Mouse (Mus musculus) intestine, postnatal 0 days (tissue): Measurements from ENCODE around the gene Senp1. TPM values are rescaled to one million over a fixed set of nuclear protein-coding genes. Genes with fewer than 3 reads are reported as not detected.

ENCODE experiments used
- ATAC-seq: fragments of 200-750 bp; cut with Nextera tagmentation; 2 replicates; pipeline ENCODE4 v1.8.0; 2017; ENCODE audit warnings: mild to moderate bottlenecking, moderate TSS enrichment, moderate library complexity
- H3K27ac ChIP-seq: fragments of 300-500 bp; sonication (generic); 2 replicates; pipeline ENCODE4 v1.5.1; 2014; ENCODE audit warnings: mild to moderate bottlenecking, low read depth, low read length, moderate library complexity
- H3K27me3 ChIP-seq: fragments of 300-500 bp; sonication (generic); replicated peaks from 2 replicates; pipeline ENCODE4 v1.6.1; 2014; ENCODE audit warnings: low read length, mixed read lengths; ENCODE audit not compliant: control insufficient read depth, insufficient read depth
- H3K36me3 ChIP-seq: fragments of 300-500 bp; sonication (generic); 2 replicates; pipeline ENCODE4 v1.6.1; 2014; ENCODE audit warnings: mild to moderate bottlenecking, moderate library complexity; ENCODE audit not compliant: control insufficient read depth, insufficient read depth
- H3K4me1 ChIP-seq: fragments of 300-500 bp; sonication (generic); replicated peaks from 2 replicates; pipeline ENCODE4 v1.6.1; 2014; ENCODE audit warnings: antibody characterized with exemption, low read length, mixed read lengths; ENCODE audit not compliant: control insufficient read depth, insufficient read depth
- H3K4me2 ChIP-seq: fragments of 300-500 bp; sonication (generic); replicated peaks from 2 replicates; pipeline ENCODE4 v1.6.1; 2014; ENCODE audit warnings: low read depth, mild to moderate bottlenecking, moderate library complexity
- H3K4me3 ChIP-seq: fragments of 300-500 bp; sonication (generic); 2 replicates; pipeline ENCODE4 v1.5.1; 2014; ENCODE audit warnings: low read depth, low read length
- H3K9ac ChIP-seq: fragments of 300-500 bp; sonication (generic); 2 replicates; pipeline ENCODE4 v1.6.1; 2014; ENCODE audit warnings: mild to moderate bottlenecking, low read depth, low read length
- H3K9me3 ChIP-seq: fragments of 300-500 bp; sonication (generic); 2 replicates; pipeline ENCODE4 v1.6.1; 2016; ENCODE audit warnings: mixed run types; ENCODE audit not compliant: control insufficient read depth
- CTCF ChIP-seq: sonication (generic); IDR thresholded peaks from 2 replicates; pipeline ENCODE4 v1.5.1; 2016; ENCODE audit warnings: low read depth, mild to moderate bottlenecking, control low read depth, antibody characterized with exemption, moderate library complexity
- WGBS: fragments of 180-500 bp; shearing (Covaris S2); extraction: QIAGEN DNeasy Blood & Tissue Kit; methylation state at CpG from one replicate; pipeline ENCODE4 v1.1.7; 2014; 5-methylcytosine and 5-hydroxymethylcytosine counted together
- polyA plus RNA-seq: library from polyadenylated mRNA; unstranded; fragments of >200 nt; fragmentation: Nextera tagmentation; extraction: Ambion mirVana; gene quantifications from 2 replicates; pipeline ENCODE4 v1.2.1, GENCODE M21; 2015

Senp1 gene
- polyA plus RNA-seq, 1 experiment from 2014 or later = 7.3 TPM

DNA sequence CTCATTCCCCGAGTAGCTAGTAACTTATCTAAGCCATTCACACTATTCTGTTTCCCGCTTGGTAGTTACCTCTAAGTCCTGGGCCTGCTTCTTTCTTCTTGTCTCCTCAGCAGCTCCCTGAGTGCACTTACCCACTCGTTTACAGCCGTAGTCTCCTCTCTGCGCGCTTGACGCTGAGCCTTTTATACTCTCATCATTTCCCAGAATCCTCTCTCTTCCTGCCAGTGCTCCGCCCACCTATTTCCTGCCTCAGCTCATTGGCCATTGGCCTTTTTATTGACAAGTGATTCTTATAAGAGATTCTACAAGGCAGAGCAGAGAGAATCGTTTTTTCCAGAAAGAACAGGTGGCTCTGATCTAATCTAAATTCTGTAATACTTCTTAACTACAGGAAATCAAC is 5.0 kb upstream of the Senp1 start:
- no peaks in the 10 kb centered on the region for H3K36me3 ChIP-seq
- no peak for ATAC-seq
- H3K4me3 ChIP-seq = no peak overlapping the region
- WGBS = 87% methylated on average over 9 of the region's 9 CpGs
- no peaks in the 10 kb centered on the region for H3K9me3 ChIP-seq
- H3K4me1 ChIP-seq = no peaks in the 10 kb centered on the region
- TF ChIP-seq CTCF = no peak
- H3K4me2 ChIP-seq = no peak overlapping the region
- no peak overlapping the region for H3K9ac ChIP-seq
- no peak overlapping the region for H3K27ac ChIP-seq
- H3K27me3 ChIP-seq = no peaks in the 10 kb centered on the region

DNA sequence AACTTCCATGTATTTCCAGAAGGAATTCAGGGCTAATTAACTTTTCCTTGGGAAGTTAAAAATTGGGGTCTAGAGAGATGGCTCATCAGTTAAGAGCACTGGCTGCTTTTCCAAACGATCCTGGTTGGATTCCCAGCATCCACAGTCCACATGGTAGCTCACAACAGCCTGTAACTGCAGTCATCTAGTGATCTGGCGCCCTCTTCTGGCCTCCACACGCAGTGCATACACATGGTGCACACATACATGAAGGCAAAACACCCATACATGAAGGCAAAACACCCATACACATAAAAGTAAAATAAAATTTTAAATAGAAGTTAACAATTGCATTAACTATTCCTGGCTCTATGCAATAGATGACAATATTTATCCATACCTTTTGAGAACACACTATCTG is 3.4 kb upstream of the Senp1 start:
- H3K27ac ChIP-seq = no peak overlapping the region
- H3K9ac ChIP-seq = no peak overlapping the region
- ATAC-seq = no peak
- no peaks in the 10 kb centered on the region for H3K9me3 ChIP-seq
- H3K4me2 ChIP-seq = no peak overlapping the region
- peak; percentile 48 for TF ChIP-seq CTCF
- no peak overlapping the region for H3K4me3 ChIP-seq
- WGBS = 50% methylated on average over 3 of the region's 3 CpGs
- no peaks in the 10 kb centered on the region for H3K27me3 ChIP-seq
- no peaks in the 10 kb centered on the region for H3K36me3 ChIP-seq
- no peaks in the 10 kb centered on the region for H3K4me1 ChIP-seq

DNA sequence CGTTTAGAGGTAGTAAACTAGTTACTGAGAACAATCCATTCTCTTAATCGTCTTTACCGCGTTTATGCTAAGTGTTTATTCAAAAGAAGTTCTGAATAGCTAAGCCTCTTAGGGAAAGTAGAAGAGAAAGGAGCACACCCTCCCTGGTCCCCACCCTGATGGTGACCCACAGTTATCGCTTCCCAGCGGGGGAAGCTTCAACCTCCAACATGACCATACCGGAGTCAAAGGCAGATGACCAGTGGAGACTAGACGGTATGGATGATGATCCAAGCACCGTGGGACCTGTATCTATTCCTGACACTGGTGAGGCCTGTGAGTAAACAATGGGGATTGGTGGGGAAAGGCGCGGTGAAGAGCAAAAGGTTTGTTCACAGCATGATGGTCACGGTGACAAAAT is 1.4 kb upstream of the Senp1 start:
- ATAC-seq = no peak
- no peaks in the 10 kb centered on the region for H3K36me3 ChIP-seq
- H3K9me3 ChIP-seq = no peaks in the 10 kb centered on the region
- no peak overlapping the region for H3K27ac ChIP-seq
- no peak for TF ChIP-seq CTCF
- no peaks in the 10 kb centered on the region for H3K27me3 ChIP-seq
- no peak overlapping the region for H3K4me2 ChIP-seq
- H3K4me3 ChIP-seq = no peak overlapping the region
- H3K9ac ChIP-seq = no peak overlapping the region
- no peaks in the 10 kb centered on the region for H3K4me1 ChIP-seq
- WGBS = 89% methylated on average over 12 of the region's 12 CpGs

DNA sequence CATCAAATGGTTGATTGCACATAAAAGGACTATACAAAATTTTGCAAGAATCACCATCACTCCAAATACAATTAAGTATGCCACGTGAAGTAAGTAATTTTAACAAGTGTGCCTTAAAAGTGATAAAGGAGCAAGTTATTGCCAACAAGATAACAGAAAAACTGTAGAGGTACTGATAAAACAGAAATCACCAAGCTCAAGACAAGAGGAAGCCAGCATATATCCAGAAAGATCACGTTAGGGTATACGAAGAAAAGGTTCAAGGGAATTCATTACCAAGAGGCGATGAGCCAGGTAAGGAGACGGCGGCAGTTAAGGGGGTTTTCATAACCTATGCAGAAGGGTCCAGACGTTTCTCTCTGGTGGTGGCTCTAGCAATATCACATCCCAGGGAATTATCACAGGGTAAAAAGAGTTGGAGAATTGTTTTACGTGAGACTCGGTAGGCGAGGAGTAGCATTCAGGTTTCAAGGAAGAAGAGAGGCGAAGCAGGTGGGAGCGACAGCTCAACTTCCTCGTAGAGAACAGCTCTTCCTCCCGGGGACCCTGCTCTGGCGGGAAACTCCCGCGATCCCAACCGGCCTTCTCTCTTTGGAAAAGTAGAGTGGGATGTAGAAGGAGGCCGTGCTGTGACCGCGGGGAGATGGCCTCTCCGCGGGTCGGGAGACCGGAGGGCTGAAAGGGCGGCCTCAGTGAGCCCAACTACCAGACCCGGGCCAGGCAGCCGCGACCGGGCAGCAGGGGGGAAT is 998 bp downstream of the Senp1 start, which contains the start of gene Pfkm:
TSS of gene Pfkm (plus strand) at position 218 of the 749 bp plus-strand sequence.
- Histone ChIP-seq H3K9me3 (no peaks in the 10 kb centered on the region), H3K4me1 (no peaks in the 10 kb centered on the region), H3K9ac (peak within 1 kb of the TSS; percentile 83), H3K27me3 (no peaks in the 10 kb centered on the region), H3K27ac (peak within 1 kb of the TSS; percentile 94), H3K4me2 (peak within 1 kb of the TSS; percentile 80), H3K4me3 (peak within 1 kb of the TSS; percentile 96), H3K36me3 (peaks cover 12% of the 10 kb centered on the region; the same call in 1 of the 2 replicates)
- WGBS = under 1% methylated on average over 28 of the region's 30 CpGs
- ATAC-seq = no peak
- TF ChIP-seq CTCF = no peak

DNA sequence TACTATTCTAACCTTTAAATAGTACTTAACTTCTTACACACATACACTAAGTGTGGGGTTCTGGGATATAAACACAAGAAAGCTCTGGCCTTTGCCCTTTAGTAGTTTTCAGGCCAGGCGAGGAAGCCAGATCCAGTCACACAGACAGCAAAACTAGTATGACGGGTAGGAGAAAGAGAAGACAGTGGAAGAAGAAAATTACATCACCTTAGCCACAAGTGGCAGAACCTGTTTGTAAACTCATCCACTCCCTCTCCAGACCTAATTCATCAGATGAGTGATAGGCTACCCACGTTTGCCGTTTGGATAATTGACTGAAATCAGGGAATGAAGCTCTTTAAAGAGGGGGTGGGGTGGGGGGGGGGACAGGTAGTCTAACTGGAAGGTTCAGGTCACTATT is 1.7 kb downstream of the Senp1 start:
- no peak for ATAC-seq
- Histone ChIP-seq H3K36me3 (peaks cover 12% of the 10 kb centered on the region; the same call in 1 of the 2 replicates), H3K27ac (no peak overlapping the region), H3K4me3 (peak overlapping the region; percentile 96; the same call in 1 of the 2 replicates), H3K4me2 (peak overlapping the region; percentile 80), H3K27me3 (no peaks in the 10 kb centered on the region), H3K4me1 (no peaks in the 10 kb centered on the region), H3K9ac (no peak overlapping the region), H3K9me3 (no peaks in the 10 kb centered on the region)
- no peak for TF ChIP-seq CTCF
- 12% methylated on average over 4 of the region's 4 CpGs for WGBS

DNA sequence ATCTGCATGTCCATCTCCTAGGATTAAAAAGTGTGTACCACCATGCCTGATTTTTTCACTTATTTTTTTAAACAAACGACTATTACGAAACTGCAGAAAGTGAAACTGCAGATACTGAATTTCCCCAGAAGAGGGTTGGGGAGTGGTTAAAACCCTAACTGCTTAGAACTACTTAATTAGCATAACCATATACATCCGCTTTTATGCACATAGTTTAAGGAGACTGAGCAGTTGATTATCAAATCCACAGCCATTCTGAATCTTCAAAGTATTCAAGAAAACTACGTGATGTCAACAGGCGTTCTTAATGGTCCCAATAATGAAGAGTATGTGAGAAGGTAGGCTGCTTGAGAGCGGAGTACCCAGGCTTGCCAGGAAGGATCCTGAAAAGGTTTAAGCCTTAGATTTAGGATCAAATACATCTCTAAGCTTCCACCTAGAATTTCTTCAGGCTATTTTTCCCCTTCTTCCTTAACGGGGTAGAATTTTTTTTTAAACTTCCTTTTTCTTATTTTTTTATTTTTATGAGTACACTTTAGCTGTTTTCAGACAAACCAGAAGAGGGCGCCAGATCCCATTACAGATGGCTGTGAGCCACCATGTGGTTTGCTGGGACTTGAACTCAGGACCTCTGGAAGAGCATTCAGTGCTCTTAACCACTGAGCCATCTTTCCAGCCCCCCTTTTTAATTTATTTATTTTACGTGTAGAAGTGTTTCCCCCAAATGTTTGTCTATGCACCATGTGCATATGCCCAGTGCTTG is 3.9 kb downstream of the Senp1 start:
- 68% methylated on average over 9 of the region's 9 CpGs for WGBS
- no peak for ATAC-seq
- Histone ChIP-seq H3K4me2 (no peak overlapping the region), H3K27me3 (no peaks in the 10 kb centered on the region), H3K4me1 (no peaks in the 10 kb centered on the region), H3K9me3 (no peaks in the 10 kb centered on the region), H3K36me3 (peaks cover 23% of the 10 kb centered on the region), H3K4me3 (no peak overlapping the region), H3K27ac (no peak overlapping the region), H3K9ac (no peak overlapping the region)
- peak; percentile 75 for TF ChIP-seq CTCF
